Mouse (Mus musculus): ENCODE measurements around the gene Ncor2.

DNA sequence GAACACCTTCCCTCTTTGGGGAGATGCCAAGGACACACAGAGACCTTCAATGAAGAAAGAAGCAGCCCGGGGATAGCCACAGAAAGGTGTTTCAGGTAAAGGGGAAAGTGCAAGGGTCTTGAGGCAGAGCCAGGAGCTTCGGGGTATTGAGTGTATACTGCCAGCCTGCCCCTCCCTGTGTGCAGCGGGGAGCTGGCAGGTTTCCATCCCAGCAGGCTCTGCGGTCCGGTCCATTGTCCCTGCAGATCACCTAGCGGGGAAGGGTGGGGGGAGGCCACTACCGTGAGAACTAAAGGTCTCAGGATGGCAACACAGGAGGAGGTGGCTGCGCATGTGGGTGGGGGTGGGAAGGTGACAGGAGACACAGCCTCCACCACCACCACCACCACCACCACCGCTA, 12.6 kb upstream of the Ncor2 start:
- TF ChIP-seq CTCF (IDR thresholded peaks at IDR 0.05; ENCODE audit: control insufficient read depth, insufficient read depth, low read length) (no peak), POLR2A (IDR thresholded peaks at IDR 0.05; ENCODE audit: borderline replicate concordance, control insufficient read depth, low read depth, low read length) (no peak)
